Mouse (Mus musculus): ENCODE measurements around the gene Map4k2.

Gene Map4k2

GRCm38 (mm10) chr19:6346023-6346422, 5.1 kb downstream of the Map4k2 start:
- no peak for DNase-seq (ENCODE audit: low read depth, low spot score)

- no peak for DNase-seq (ENCODE audit: low read depth, low spot score)
Measured at GRCm38 (mm10) chr19:6346661-6347060, 5.7 kb downstream of the Map4k2 start.

GRCm38 (mm10) chr19:6347615-6348014, 6.7 kb downstream of the Map4k2 start:
- no peak for DNase-seq (ENCODE audit: low read depth, low spot score)

GRCm38 (mm10) chr19:6348717-6349116, 7.8 kb downstream of the Map4k2 start:
- no peak for DNase-seq (ENCODE audit: low read depth, low spot score)

- DNase-seq (ENCODE audit: low read depth, low spot score): no peak
Measured at GRCm38 (mm10) chr19:6349215-6349983, 8.5 kb downstream of the Map4k2 start.

DNA sequence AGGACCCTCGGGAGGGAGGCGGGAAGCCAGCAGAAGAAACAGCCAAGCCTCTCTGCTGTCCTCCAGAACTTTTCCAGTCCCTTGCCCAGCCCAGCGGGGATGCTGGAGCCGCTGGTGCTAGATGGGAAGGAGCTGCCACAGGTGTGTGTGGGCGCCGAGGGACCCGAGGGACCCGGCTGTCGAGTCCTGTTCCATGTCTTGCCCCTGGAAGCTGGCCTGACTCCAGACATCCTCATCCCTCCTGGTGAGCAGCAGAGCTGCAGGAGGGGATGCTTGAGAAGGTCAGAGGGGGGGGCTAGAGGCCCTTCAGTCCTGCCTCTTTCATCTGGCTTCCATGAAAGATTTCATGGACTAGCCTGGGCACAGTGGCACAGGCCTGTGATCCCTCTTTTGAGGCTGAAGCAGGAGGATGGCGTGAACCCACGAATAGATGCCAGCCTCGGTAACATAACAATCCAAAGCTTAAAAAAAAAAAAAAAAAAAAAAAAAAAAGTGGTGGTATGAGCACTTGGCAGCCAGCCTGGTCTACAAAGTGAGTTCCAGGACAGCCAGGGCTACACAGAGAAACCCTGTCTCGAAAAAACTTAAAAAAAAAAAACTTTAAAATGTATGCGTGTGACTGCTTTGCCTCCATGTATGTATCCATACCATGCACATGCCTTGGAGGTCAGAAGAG, 10.6 kb downstream of the Map4k2 start:
- DNase-seq (ENCODE audit: low read depth, low spot score): no peak

GRCm38 (mm10) chr19:6352107-6352505, 11.2 kb downstream of the Map4k2 start:
- DNase-seq (ENCODE audit: low read depth, low spot score): no peak

DNA sequence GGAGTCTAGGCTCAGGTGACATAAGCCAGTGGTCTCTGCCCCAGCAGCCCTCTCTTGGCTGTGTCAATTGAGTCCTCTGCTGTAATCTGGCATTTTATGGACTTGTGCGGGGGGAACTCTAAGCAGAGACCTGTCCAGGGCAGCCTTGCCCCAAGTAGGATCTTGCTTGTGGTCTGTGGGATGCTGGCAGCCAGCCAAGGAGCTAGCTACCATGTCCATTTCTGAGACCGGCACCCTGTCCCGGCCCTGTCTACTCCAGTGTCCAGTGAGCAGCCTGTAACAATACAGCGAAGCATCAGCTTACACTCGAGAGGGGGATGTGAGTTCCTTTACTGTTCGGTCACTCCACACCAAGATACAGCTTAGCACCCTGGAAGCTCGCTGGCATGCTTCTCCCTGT, 13.1 kb downstream of the Map4k2 start:
- no peak for DNase-seq (ENCODE audit: low read depth, low spot score)

DNA sequence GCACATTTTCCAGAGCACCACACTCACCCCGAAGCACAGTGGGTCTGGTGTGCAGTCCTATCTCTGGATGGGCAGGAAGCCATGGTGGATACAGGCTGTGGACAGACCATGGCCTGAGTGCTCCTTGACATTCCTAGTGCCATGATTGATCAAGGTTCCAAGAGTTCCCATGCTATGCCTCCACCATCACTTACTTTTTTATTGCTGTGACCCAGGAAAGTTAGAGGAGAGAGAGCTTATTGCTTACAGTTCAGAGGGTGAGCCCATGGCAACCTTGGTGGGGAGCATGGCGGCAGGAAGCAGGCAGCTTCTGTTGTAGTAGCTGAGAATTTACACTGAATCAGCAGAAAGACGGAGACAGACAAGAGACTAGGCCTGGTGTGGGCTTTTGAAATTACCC, 20.4 kb downstream of the Map4k2 start:
- DNase-seq (ENCODE audit: low read depth, low spot score): no peak

DNA sequence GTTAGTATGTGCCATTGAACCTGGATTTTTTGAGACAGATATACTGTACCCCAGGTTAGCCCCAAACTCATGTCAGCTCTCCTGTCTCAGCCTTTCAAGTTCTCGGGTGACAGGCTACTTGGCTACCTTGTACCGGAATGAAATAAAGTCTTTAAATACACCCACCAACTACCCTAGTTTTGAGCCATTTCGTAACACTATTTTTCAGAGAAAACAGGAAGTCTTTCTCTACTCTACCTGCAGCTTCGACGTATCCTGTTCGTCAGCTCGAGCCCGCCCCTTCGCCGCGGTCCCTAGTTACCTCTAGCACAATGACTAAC, 22.1 kb downstream of the Map4k2 start:
- no peak for DNase-seq (ENCODE audit: low read depth, low spot score)

GRCm38 (mm10) chr19:6363411-6364240, 22.7 kb downstream of the Map4k2 start, which contains the start of gene Sf1:
TSS of gene Sf1 (plus strand) at chr19:6363690.
- DNase-seq (ENCODE audit: low read depth, low spot score): peak; percentile 99

DNA sequence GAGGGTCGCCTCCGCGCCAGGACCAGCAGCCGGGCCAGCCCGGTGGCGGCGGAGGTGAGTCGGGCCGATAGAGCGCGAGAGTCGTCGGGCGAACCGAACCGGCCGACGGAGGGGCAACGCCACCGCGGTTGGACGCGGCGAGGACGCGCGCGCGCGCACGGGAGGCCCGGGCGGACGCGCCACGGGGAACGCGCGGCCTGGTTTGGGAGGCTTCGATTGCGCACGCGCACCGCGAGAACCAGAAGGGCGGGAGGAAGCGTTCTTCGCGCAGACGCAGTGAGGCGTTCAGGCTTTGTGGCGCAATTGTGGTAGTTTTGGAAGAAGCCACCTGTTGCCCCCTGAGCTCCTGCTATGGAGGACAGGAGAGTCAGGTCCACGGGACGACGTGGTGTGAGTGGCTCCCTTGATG, 23.4 kb downstream of the Map4k2 start:
- DNase-seq (ENCODE audit: low read depth, low spot score): peak; percentile 85

- no peak for DNase-seq (ENCODE audit: low read depth, low spot score)
Measured at GRCm38 (mm10) chr19:6364842-6365241, 23.9 kb downstream of the Map4k2 start.

DNA sequence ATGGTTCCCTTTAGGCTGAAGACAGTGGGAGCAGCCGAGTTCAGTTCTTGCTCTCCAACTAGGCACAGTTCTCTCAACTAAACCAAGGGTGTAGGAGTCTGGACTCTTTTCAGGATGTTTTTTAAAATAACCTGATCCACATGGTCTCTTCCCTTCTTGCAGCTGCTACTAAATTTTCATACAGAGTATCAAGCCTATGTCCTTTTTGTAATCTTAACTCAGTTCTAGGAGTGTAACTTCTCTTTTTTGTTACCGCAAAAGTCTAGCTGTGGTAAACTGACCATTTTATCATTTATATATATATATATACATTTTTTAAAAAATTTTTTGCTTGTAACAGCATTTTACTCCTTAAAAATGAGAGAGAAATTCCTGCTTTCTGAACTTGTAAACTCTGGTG, 29.2 kb downstream of the Map4k2 start:
- DNase-seq (ENCODE audit: low read depth, low spot score): no peak

DNA sequence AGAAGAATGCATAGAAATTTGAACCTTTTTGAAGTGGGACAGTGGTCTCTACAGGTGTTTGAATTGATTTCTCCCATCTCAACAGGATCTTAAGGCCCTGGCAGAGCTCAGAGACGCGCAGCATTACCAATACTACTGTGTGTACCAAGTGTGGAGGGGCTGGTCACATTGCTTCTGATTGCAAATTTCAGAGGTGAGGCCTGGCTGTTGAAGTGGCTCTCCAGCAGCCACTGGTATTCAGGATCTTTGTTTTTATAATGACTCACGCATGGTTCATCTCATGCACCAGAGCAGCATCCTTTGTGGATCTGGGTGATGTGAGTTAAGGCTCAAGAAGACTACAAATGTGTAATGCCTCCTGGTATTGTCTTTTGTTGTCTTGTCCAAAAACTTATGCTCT, 31.5 kb downstream of the Map4k2 start:
- no peak for DNase-seq (ENCODE audit: low read depth, low spot score)

GRCm38 (mm10) chr19:6373539-6374400, 32.8 kb downstream of the Map4k2 start:
- peak; percentile 48 for DNase-seq (ENCODE audit: low read depth, low spot score)

DNA sequence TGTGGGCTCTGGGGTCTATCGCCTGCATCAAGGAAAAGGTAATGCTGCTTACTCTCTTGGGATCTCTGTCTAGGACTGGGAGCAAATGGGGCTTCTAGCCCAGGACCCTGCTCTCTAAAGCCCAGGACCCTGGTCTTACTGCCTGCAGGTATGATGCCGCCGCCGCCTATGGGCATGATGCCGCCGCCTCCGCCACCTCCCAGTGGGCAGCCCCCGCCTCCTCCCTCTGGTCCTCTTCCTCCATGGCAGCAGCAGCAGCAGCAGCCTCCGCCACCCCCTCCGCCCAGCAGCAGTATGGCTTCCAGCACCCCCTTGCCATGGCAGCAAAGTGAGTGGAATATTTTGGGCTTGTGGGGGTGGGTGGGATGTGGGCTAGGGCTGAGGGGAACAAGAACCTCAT, 33.6 kb downstream of the Map4k2 start:
- no peak for DNase-seq (ENCODE audit: low read depth, low spot score)

GRCm38 (mm10) chr19:6375423-6376254, 34.7 kb downstream of the Map4k2 start:
- DNase-seq (ENCODE audit: low read depth, low spot score): no peak

- no peak for DNase-seq (ENCODE audit: low read depth, low spot score)
Measured at GRCm38 (mm10) chr19:6376255-6376564, 35.3 kb downstream of the Map4k2 start.

DNA sequence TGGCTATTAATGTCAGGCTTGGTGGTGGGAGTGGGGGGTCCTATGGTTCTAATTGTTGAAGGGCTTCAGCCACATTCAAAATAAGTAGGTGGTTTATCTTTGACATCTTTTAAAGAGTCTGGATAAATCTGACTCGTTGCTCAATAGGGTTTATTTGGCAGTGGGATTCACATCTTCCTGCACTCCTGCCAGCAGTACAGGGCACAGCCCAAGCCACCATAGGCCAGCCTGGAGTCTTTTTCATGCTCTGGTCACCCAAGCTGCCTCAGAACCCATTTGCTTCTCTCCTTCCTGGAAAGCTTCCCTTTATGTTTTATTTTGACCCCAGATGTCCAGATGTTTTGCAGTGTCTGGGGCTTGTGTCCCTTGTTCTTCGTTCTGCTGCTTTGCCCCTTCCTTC, 35.7 kb downstream of the Map4k2 start:
- no peak for DNase-seq (ENCODE audit: low read depth, low spot score)
